Mouse (Mus musculus) left cerebral cortex, postnatal 25 days (tissue): ENCODE measurements around the gene Gm43302. TPM values are rescaled to one million over a fixed set of nuclear protein-coding genes. Genes with fewer than 3 reads are reported as not detected.
A peak's percentile ranks its signal among the peaks of the same experiment; 100 is the strongest.
"Not testable (repeated sequence)": the region's sequence is repeated elsewhere in the genome, so short reads cannot be mapped to it uniquely, and the experiment has no call there.

ENCODE experiments used
- DNase-seq, 2 experiments: peaks; one replicate each; pipeline ENCODE4 v3.0.0; 2022; ENCODE audit warnings: low spot score in 2 of 2, mixed read lengths in 1 of 2
- intact Hi-C: fragments of 180-260 bp; cut with DNase I; formaldehyde crosslinking; loops from one replicate; pipeline ENCODE4 v1.15.1; 2025
- total RNA-seq, 2 experiments: library from RNA; stranded (reverse); gene quantifications; 2 replicates each; pipeline ENCODE4 v1.2.3; 2021

Gene Gm43302
- total RNA-seq = under 1 TPM in 1 of 2 experiments, not detected in 1; 0.34 TPM

- intact Hi-C loops = not testable (repeated sequence)
- DNase-seq = peak in 1 of 2 experiments; percentile 7
These were observed at the start of gene Gm43302, which contains the start of gene Gbp6 for GRCm38 (mm10) chr5:105293226-105294165. Gene Gm43302, minus strand, starts transcription at chr5:105293695. Gene Gbp6, minus strand, starts transcription at chr5:105293698.

GRCm38 (mm10) chr5:105341281-105341680 lies 47.8 kb upstream of the Gm43302 start:
- DNase-seq = no peak
- intact Hi-C loops = no loop called here

GRCm38 (mm10) chr5:105322543-105322942 lies 29.0 kb upstream of the Gm43302 start:
- intact Hi-C loops = loop anchor here (2.0 to 10.0 kb wide), 2 partner anchors 336 to 838 kb away; no protein-coding TSS in a partner anchor
- DNase-seq = peak in 1 of 2 experiments; percentile 20

- no peak for DNase-seq
- intact Hi-C loops = no loop called here
These were observed 17.4 kb upstream of the Gm43302 start for GRCm38 (mm10) chr5:105310941-105311340.

- DNase-seq, intact Hi-C loops: not testable (repeated sequence)
These were observed 15.7 kb upstream of the Gm43302 start for GRCm38 (mm10) chr5:105309148-105309547.

- DNase-seq, intact Hi-C loops: not testable (repeated sequence)
These were observed 13.5 kb upstream of the Gm43302 start for GRCm38 (mm10) chr5:105306946-105307345.

- no peak for DNase-seq
- intact Hi-C loops = no loop called here
These were observed 12.7 kb upstream of the Gm43302 start for GRCm38 (mm10) chr5:105306159-105306581.

GRCm38 (mm10) chr5:105305671-105306070 lies 12.2 kb upstream of the Gm43302 start:
- DNase-seq, intact Hi-C loops: not testable (repeated sequence)

GRCm38 (mm10) chr5:105301963-105302362 lies 8.5 kb upstream of the Gm43302 start:
- intact Hi-C loops = no loop called here
- DNase-seq = no peak

- DNase-seq = no peak
- intact Hi-C loops = no loop called here
These were observed 8.0 kb upstream of the Gm43302 start for GRCm38 (mm10) chr5:105301531-105301930.

GRCm38 (mm10) chr5:105295746-105296145 lies 2.3 kb upstream of the Gm43302 start:
- no peak for DNase-seq
- intact Hi-C loops = no loop called here

GRCm38 (mm10) chr5:105292492-105292891 lies 1.0 kb downstream of the Gm43302 start:
- intact Hi-C loops = no loop called here
- no peak for DNase-seq

- DNase-seq, intact Hi-C loops: not testable (repeated sequence)
These were observed 2.6 kb downstream of the Gm43302 start for GRCm38 (mm10) chr5:105290921-105291320.

GRCm38 (mm10) chr5:105260673-105261072 lies 32.8 kb downstream of the Gm43302 start:
- DNase-seq = not testable (repeated sequence)
- intact Hi-C loops = loop anchor here (10.0 kb wide), 1 partner anchor 56 kb away; no protein-coding TSS in a partner anchor

GRCm38 (mm10) chr5:105252491-105252890 lies 41.0 kb downstream of the Gm43302 start:
- no peak for DNase-seq
- intact Hi-C loops = no loop called here

GRCm38 (mm10) chr5:105244741-105245140 lies 48.8 kb downstream of the Gm43302 start:
- intact Hi-C loops, DNase-seq: not testable (repeated sequence)

- intact Hi-C loops, DNase-seq: not testable (repeated sequence)
These were observed 52.5 kb downstream of the Gm43302 start for GRCm38 (mm10) chr5:105240982-105241381.

GRCm38 (mm10) chr5:105239483-105240047 lies 53.9 kb downstream of the Gm43302 start, which contains the start of gene Gbp10:
Gene Gbp10, minus strand, starts transcription at chr5:105239533.
- DNase-seq, intact Hi-C loops: not testable (repeated sequence)

- intact Hi-C loops, DNase-seq: not testable (repeated sequence)
These were observed 55.1 kb downstream of the Gm43302 start for GRCm38 (mm10) chr5:105238402-105238801.

- intact Hi-C loops, DNase-seq: not testable (repeated sequence)
These were observed 57.5 kb downstream of the Gm43302 start for GRCm38 (mm10) chr5:105236040-105236439.
